Mouse (Mus musculus): ENCODE measurements around the gene Mapre3.

DNA sequence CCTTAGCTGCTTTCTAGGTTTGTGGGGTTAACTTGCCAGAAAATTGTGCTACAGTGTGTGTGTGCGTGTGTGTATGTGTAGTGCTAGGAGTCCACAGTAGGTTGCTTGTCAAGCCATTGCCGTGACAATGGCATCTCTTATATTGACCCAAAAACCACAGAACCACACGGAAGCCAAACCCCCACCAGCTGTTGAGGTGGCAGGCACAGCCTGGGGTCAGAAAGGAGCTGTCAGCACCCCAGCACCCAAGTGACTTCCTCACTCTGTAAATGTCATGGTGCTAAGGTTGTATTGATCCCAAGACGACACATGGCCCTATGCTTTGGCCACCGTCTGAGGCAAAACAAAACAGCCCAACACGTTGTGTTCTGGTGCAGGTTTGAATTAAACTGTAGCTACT, 15.5 kb upstream of the Mapre3 start:
- no peak for TF ChIP-seq POLR2A (IDR thresholded peaks at IDR 0.05; ENCODE audit: insufficient read depth, low read depth, low read length)
- TF ChIP-seq CTCF (IDR thresholded peaks at IDR 0.05; ENCODE audit: insufficient read depth, low read depth, low read length), result no peak
